Mouse (Mus musculus) gastrocnemius, adult 2 months (tissue): ENCODE measurements at regions not wholly inside any gene's neighbourhood (a gene's known extent, or its start where the extent isn't known, plus 50 kb on each side); places are given as distances from the start of the nearest gene placed in this dataset.
A peak's percentile ranks its signal among the peaks of the same experiment; 100 is the strongest.

Experiments
- DNase-seq: peaks from one replicate; pipeline ENCODE4 v3.0.0; 2022
- H3K27ac ChIP-seq: fragments of 200-600 bp; 2 replicates; pipeline ENCODE4 v1.8.1; 2022; ENCODE audit warnings: mild to moderate bottlenecking
- H3K4me3 ChIP-seq: fragments of 200-600 bp; 2 replicates; pipeline ENCODE4 v1.8.1; 2022; ENCODE audit warnings: mild to moderate bottlenecking, moderate library complexity
- CTCF ChIP-seq: fragments of 200-600 bp; IDR thresholded peaks from 2 replicates; pipeline ENCODE4 v1.8.1; 2022; ENCODE audit warnings: antibody characterized with exemption, mild to moderate bottlenecking, moderate library complexity
- intact Hi-C: fragments of 180-260 bp; cut with DNase I; formaldehyde crosslinking; loops from one replicate; pipeline ENCODE4 v1.15.1; 2025

- Histone ChIP-seq H3K27ac (no peak overlapping the region), H3K4me3 (no peak overlapping the region)
- no peak for TF ChIP-seq CTCF
- intact Hi-C loops, result no loop called here
- no peak for DNase-seq
These were observed 162.0 kb upstream of the Jun start for GRCm38 (mm10) chr4:95214026-95214425.

GRCm38 (mm10) chr4:95215187-95215586 is 163.2 kb upstream of the Jun start:
- DNase-seq, result no peak
- Histone ChIP-seq H3K27ac (no peak overlapping the region), H3K4me3 (no peak overlapping the region)
- TF ChIP-seq CTCF, result no peak
- intact Hi-C loops, result no loop called here

GRCm38 (mm10) chr4:95230461-95230860 is 178.4 kb upstream of the Jun start:
- Histone ChIP-seq H3K27ac (no peak overlapping the region), H3K4me3 (no peak overlapping the region)
- intact Hi-C loops, result no loop called here
- DNase-seq, result no peak
- TF ChIP-seq CTCF, result no peak

GRCm38 (mm10) chr4:95233034-95233433 is 181.0 kb upstream of the Jun start:
- DNase-seq, result peak; percentile 20
- Histone ChIP-seq H3K4me3 (no peak overlapping the region), H3K27ac (peak overlapping the region; percentile 50)
- intact Hi-C loops, result no loop called here
- TF ChIP-seq CTCF, result no peak

GRCm38 (mm10) chr4:95234030-95234555 is 182.1 kb upstream of the Jun start:
- no peak for TF ChIP-seq CTCF
- peak overlapping the region; percentile 48 for H3K27ac ChIP-seq
- intact Hi-C loops, result no loop called here
- peak; percentile 50 for DNase-seq
- no peak overlapping the region for H3K4me3 ChIP-seq

- no peak for TF ChIP-seq CTCF
- H3K27ac ChIP-seq, result no peak overlapping the region
- intact Hi-C loops, result no loop called here
- no peak for DNase-seq
- H3K4me3 ChIP-seq, result no peak overlapping the region
These were observed 196.0 kb upstream of the Jun start for GRCm38 (mm10) chr4:95247977-95248376.

- intact Hi-C loops, result no loop called here
- TF ChIP-seq CTCF, result no peak
- DNase-seq, result no peak
- H3K27ac ChIP-seq, result no peak overlapping the region
- H3K4me3 ChIP-seq, result no peak overlapping the region
These were observed 197.0 kb upstream of the Jun start for GRCm38 (mm10) chr4:95249031-95249430.

GRCm38 (mm10) chr4:95250083-95250482 is 198.1 kb upstream of the Jun start:
- Histone ChIP-seq H3K4me3 (no peak overlapping the region), H3K27ac (no peak overlapping the region)
- no peak for TF ChIP-seq CTCF
- intact Hi-C loops, result no loop called here
- DNase-seq, result no peak

- no peak for DNase-seq
- Histone ChIP-seq H3K4me3 (no peak overlapping the region), H3K27ac (no peak overlapping the region)
- intact Hi-C loops, result no loop called here
- no peak for TF ChIP-seq CTCF
These were observed 217.7 kb upstream of the Jun start for GRCm38 (mm10) chr4:95269766-95270165.

- intact Hi-C loops, result no loop called here
- no peak for DNase-seq
- no peak for TF ChIP-seq CTCF
- Histone ChIP-seq H3K4me3 (no peak overlapping the region), H3K27ac (no peak overlapping the region)
These were observed 218.4 kb upstream of the Jun start for GRCm38 (mm10) chr4:95270389-95270788.

- intact Hi-C loops, result loop anchor here (5.0 kb wide), 1 partner anchor 201 kb away; no protein-coding TSS in a partner anchor
- Histone ChIP-seq H3K27ac (no peak overlapping the region), H3K4me3 (no peak overlapping the region)
- no peak for DNase-seq
- no peak for TF ChIP-seq CTCF
These were observed 224.2 kb upstream of the Jun start for GRCm38 (mm10) chr4:95276231-95276630.

- Histone ChIP-seq H3K4me3 (peak overlapping the region; percentile 14; the same call in 1 of the 2 replicates), H3K27ac (peak overlapping the region; percentile 80)
- DNase-seq, result no peak
- intact Hi-C loops, result loop anchor here (5.0 kb wide), 1 partner anchor 199 kb away; no protein-coding TSS in a partner anchor
- no peak for TF ChIP-seq CTCF
These were observed 226.1 kb upstream of the Jun start for GRCm38 (mm10) chr4:95277989-95278713.

- H3K4me3 ChIP-seq, result peak overlapping the region; percentile 14; the same call in 1 of the 2 replicates
- DNase-seq, result peak; percentile 56
- peak overlapping the region; percentile 80 for H3K27ac ChIP-seq
- no peak for TF ChIP-seq CTCF
- intact Hi-C loops, result loop anchor here (5.0 kb wide), 1 partner anchor 199 kb away; no protein-coding TSS in a partner anchor
These were observed 226.7 kb upstream of the Jun start for GRCm38 (mm10) chr4:95278714-95279095.

GRCm38 (mm10) chr4:95279200-95279599 is 227.2 kb upstream of the Jun start:
- H3K27ac ChIP-seq, result peak overlapping the region; percentile 80
- intact Hi-C loops, result loop anchor here (5.0 kb wide), 1 partner anchor 198 kb away; no protein-coding TSS in a partner anchor
- no peak for DNase-seq
- no peak overlapping the region for H3K4me3 ChIP-seq
- no peak for TF ChIP-seq CTCF
